Mouse (Mus musculus): ENCODE results near the gene Opcml. TPM values are rescaled to one million over a fixed set of nuclear protein-coding genes. Genes with fewer than 3 reads are reported as not detected.

Gene Opcml
- under 0.01 and 0.07 TPM in 2 replicates for total RNA-seq (2014; rRNA removed)
- polyA plus RNA-seq (2012; rRNA removed): not detected in 2 replicates

GRCm38 (mm10) chr9:27790725-27791638, at the start of gene Opcml:
Gene Opcml, plus strand, starts transcription at chr9:27790775.
- no peak within 1 kb of the TSS for H3K27ac ChIP-seq (replicated peaks; ENCODE audit: insufficient read depth, low read depth, low read length)
- no peaks in the 10 kb centered on the region for H3K4me1 ChIP-seq (ENCODE audit: control insufficient read depth, insufficient read depth, low read length)
- H3K36me3 ChIP-seq (ENCODE audit: control insufficient read depth, insufficient read depth, low read length): no peaks in the 10 kb centered on the region
- no peaks in the 10 kb centered on the region for H3K79me2 ChIP-seq (ENCODE audit: control insufficient read depth, insufficient read depth, low read length)
- no peak within 1 kb of the TSS for H3K4me3 ChIP-seq (ENCODE audit: insufficient read depth, low read depth, low read length)
- H3K27me3 ChIP-seq (ENCODE audit: control insufficient read depth, insufficient read depth, low read length): no peaks in the 10 kb centered on the region
- no peak for DNase-seq (ENCODE audit: extremely low read depth, low read depth, low spot score)
- TF ChIP-seq POLR2A (IDR thresholded peaks at IDR 0.05; ENCODE audit: extremely low read depth, insufficient read depth, low read length) (no peak), CTCF (IDR thresholded peaks at IDR 0.05; ENCODE audit: low read depth, low read length) (no peak)
- H3K9ac ChIP-seq (ENCODE audit: low read depth, low read length): no peak within 1 kb of the TSS
- 2% methylated on average over 28 of the region's 28 CpGs for WGBS

GRCm38 (mm10) chr9:27758709-27759108, 31.9 kb upstream of the Opcml start:
- Histone ChIP-seq H3K36me3 (ENCODE audit: control insufficient read depth, insufficient read depth, low read length) (no peaks in the 10 kb centered on the region), H3K27ac (replicated peaks; ENCODE audit: insufficient read depth, low read depth, low read length) (no peak overlapping the region), H3K27me3 (ENCODE audit: control insufficient read depth, insufficient read depth, low read length) (no peaks in the 10 kb centered on the region), H3K4me3 (ENCODE audit: insufficient read depth, low read depth, low read length) (no peak overlapping the region), H3K79me2 (ENCODE audit: control insufficient read depth, insufficient read depth, low read length) (no peaks in the 10 kb centered on the region), H3K4me1 (ENCODE audit: control insufficient read depth, insufficient read depth, low read length) (no peaks in the 10 kb centered on the region), H3K9ac (ENCODE audit: low read depth, low read length) (no peak overlapping the region)
- TF ChIP-seq CTCF (IDR thresholded peaks at IDR 0.05; ENCODE audit: low read depth, low read length) (no peak), POLR2A (IDR thresholded peaks at IDR 0.05; ENCODE audit: extremely low read depth, insufficient read depth, low read length) (no peak)
- 65% methylated on average over 1 of the region's 1 CpGs for WGBS
- DNase-seq (ENCODE audit: extremely low read depth, low read depth, low spot score): no peak

- TF ChIP-seq POLR2A (IDR thresholded peaks at IDR 0.05; ENCODE audit: extremely low read depth, insufficient read depth, low read length): no peak
- TF ChIP-seq CTCF (IDR thresholded peaks at IDR 0.05; ENCODE audit: low read depth, low read length): no peak
- no peak for DNase-seq (ENCODE audit: extremely low read depth, low read depth, low spot score)
- no peaks in the 10 kb centered on the region for H3K4me1 ChIP-seq (ENCODE audit: control insufficient read depth, insufficient read depth, low read length)
Observed at GRCm38 (mm10) chr9:27761196-27761595, 29.4 kb upstream of the Opcml start.

GRCm38 (mm10) chr9:27766446-27766845, 24.1 kb upstream of the Opcml start:
- TF ChIP-seq CTCF (IDR thresholded peaks at IDR 0.05; ENCODE audit: low read depth, low read length): no peak
- no peak for TF ChIP-seq POLR2A (IDR thresholded peaks at IDR 0.05; ENCODE audit: extremely low read depth, insufficient read depth, low read length)
- no peaks in the 10 kb centered on the region for H3K36me3 ChIP-seq (ENCODE audit: control insufficient read depth, insufficient read depth, low read length)
- H3K27ac ChIP-seq (replicated peaks; ENCODE audit: insufficient read depth, low read depth, low read length): no peak overlapping the region
- H3K79me2 ChIP-seq (ENCODE audit: control insufficient read depth, insufficient read depth, low read length): no peaks in the 10 kb centered on the region
- no peak for DNase-seq (ENCODE audit: extremely low read depth, low read depth, low spot score)
- H3K27me3 ChIP-seq (ENCODE audit: control insufficient read depth, insufficient read depth, low read length): no peaks in the 10 kb centered on the region
- no peak overlapping the region for H3K4me3 ChIP-seq (ENCODE audit: insufficient read depth, low read depth, low read length)
- H3K4me1 ChIP-seq (ENCODE audit: control insufficient read depth, insufficient read depth, low read length): no peaks in the 10 kb centered on the region
- WGBS: 77% methylated on average over 3 of the region's 3 CpGs
- no peak overlapping the region for H3K9ac ChIP-seq (ENCODE audit: low read depth, low read length)

More at GRCm38 (mm10) chr9:27761196-27761595, 29.4 kb upstream of the Opcml start:
- Histone ChIP-seq H3K36me3 (ENCODE audit: control insufficient read depth, insufficient read depth, low read length) (no peaks in the 10 kb centered on the region), H3K4me3 (ENCODE audit: insufficient read depth, low read depth, low read length) (no peak overlapping the region), H3K79me2 (ENCODE audit: control insufficient read depth, insufficient read depth, low read length) (no peaks in the 10 kb centered on the region), H3K9ac (ENCODE audit: low read depth, low read length) (no peak overlapping the region), H3K27me3 (ENCODE audit: control insufficient read depth, insufficient read depth, low read length) (no peaks in the 10 kb centered on the region), H3K27ac (replicated peaks; ENCODE audit: insufficient read depth, low read depth, low read length) (no peak overlapping the region)
- 71% methylated on average over 2 of the region's 2 CpGs for WGBS

GRCm38 (mm10) chr9:27767196-27767900, 23.2 kb upstream of the Opcml start:
- TF ChIP-seq CTCF (IDR thresholded peaks at IDR 0.05; ENCODE audit: low read depth, low read length) (no peak), POLR2A (IDR thresholded peaks at IDR 0.05; ENCODE audit: extremely low read depth, insufficient read depth, low read length) (no peak)
- H3K9ac ChIP-seq (ENCODE audit: low read depth, low read length): no peak overlapping the region
- no peaks in the 10 kb centered on the region for H3K79me2 ChIP-seq (ENCODE audit: control insufficient read depth, insufficient read depth, low read length)
- no peak for DNase-seq (ENCODE audit: extremely low read depth, low read depth, low spot score)
- H3K27me3 ChIP-seq (ENCODE audit: control insufficient read depth, insufficient read depth, low read length): no peaks in the 10 kb centered on the region
- H3K36me3 ChIP-seq (ENCODE audit: control insufficient read depth, insufficient read depth, low read length): no peaks in the 10 kb centered on the region
- WGBS: 73% methylated on average over 8 of the region's 8 CpGs
- H3K27ac ChIP-seq (replicated peaks; ENCODE audit: insufficient read depth, low read depth, low read length): no peak overlapping the region
- H3K4me3 ChIP-seq (ENCODE audit: insufficient read depth, low read depth, low read length): no peak overlapping the region
- H3K4me1 ChIP-seq (ENCODE audit: control insufficient read depth, insufficient read depth, low read length): no peaks in the 10 kb centered on the region

Measured in liver, adult 2 months (tissue).